Mouse (Mus musculus) forebrain, embryonic 16.5 days (tissue): ENCODE results near the gene Gm17542. TPM values are rescaled to one million over a fixed set of nuclear protein-coding genes. Genes with fewer than 3 reads are reported as not detected.

ENCODE experiments used
- polyA plus RNA-seq: library from polyadenylated mRNA; unstranded; fragments of >200 nt; fragmentation: Nextera tagmentation; extraction: Ambion mirVana; gene quantifications from 2 replicates; pipeline ENCODE4 v1.2.1, GENCODE M21; 2015

Gm17542 gene
- polyA plus RNA-seq, 1 experiment from 2014 or later: not detected

Other genes with a start within 250 kb of the Gm17542 start
- 11.4 and 11.5 TPM in 2 replicates for gene Ccdc138, start 220.3 kb downstream of the Gm17542 start, polyA plus RNA-seq
- 0.84 and 0.87 TPM in 2 replicates for gene Edar, start 42.6 kb downstream of the Gm17542 start, polyA plus RNA-seq
- gene Sh3rf3, start 95.1 kb upstream of the Gm17542 start, polyA plus RNA-seq: 9.2 and 11.0 TPM in 2 replicates